Mouse (Mus musculus): Measurements from ENCODE around the gene Vat1l. TPM values are rescaled to one million over a fixed set of nuclear protein-coding genes. Genes with fewer than 3 reads are reported as not detected.

Gene Vat1l
- 7.9 and 21.6 TPM in 2 replicates for polyA plus RNA-seq (2021; fragmentation: Nextera tagmentation)
- long read RNA-seq, experiment 1, partial matches to known transcripts = 1 of 7 reads
- long read RNA-seq, experiment 1, other reads (novel, unspliced or antisense) = 2 of 7 reads
- long read RNA-seq, experiment 2, transcript Vat1l-201 (9 exons, 3,666 nt) = major isoform, 14 of 19 reads
- long read RNA-seq, experiment 2, partial matches to known transcripts = 4 of 19 reads
- long read RNA-seq, experiment 2, other reads (novel, unspliced or antisense) = 1 of 19 reads

GRCm38 (mm10) chr8:114205221-114205901 lies at the start of gene Vat1l:
TSS of gene Vat1l (plus strand) at chr8:114205612.

GRCm38 (mm10) chr8:114417786-114418185 lies 212.4 kb downstream of the Vat1l start, which contains the start of gene Clec3a:
TSS of gene Clec3a (plus strand) at chr8:114418086.

Other genes with a start within 250 kb of the Vat1l start
- 12.8 and 17.5 TPM in 2 replicates for gene Nudt7, start 72.1 kb upstream of the Vat1l start, polyA plus RNA-seq (2021; fragmentation: Nextera tagmentation)
- not detected in 2 replicates for gene Clec3a, start 212.5 kb downstream of the Vat1l start, polyA plus RNA-seq (2021; fragmentation: Nextera tagmentation)
- 17.9 and 19.8 TPM in 2 replicates for gene Wwox, start 234.0 kb downstream of the Vat1l start, polyA plus RNA-seq (2021; fragmentation: Nextera tagmentation)

Data from layer of hippocampus, adult 6 months (tissue).